Mouse (Mus musculus): ENCODE measurements around the gene Cmtm1.
A peak's percentile ranks its signal among the peaks of the same experiment; 100 is the strongest.

DNA sequence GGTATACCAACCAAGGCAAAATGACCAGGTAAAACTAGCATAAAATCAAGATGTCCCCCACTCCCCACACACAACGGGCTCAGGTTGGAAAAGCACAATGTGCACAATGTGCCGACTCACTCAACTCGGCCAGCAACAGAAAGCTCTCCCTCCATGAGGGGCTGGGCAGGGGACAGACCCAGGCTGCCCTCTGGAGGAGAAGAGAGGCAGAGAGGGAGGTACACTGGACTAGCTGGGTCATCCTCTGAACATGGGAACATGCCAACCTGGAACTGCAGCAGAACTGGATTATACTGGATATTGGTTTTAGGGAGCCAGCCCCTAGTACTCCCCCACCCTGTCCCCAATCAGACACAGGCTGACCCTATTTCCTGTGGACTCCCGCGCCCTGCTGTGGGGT lies 43.2 kb upstream of the Cmtm1 start:
- TF ChIP-seq POLR2A (IDR thresholded peaks at IDR 0.05; ENCODE audit: low read depth, low read length) = no peak
- TF ChIP-seq CTCF (IDR thresholded peaks at IDR 0.05; ENCODE audit: borderline replicate concordance, insufficient read depth, low read length) = peak; percentile 14; the same call in 1 of the 2 replicates
